Mouse (Mus musculus): ENCODE data around the gene Cpped1. TPM values are rescaled to one million over a fixed set of nuclear protein-coding genes. Genes with fewer than 3 reads are reported as not detected.

Cpped1 gene
- total and polyA plus RNA-seq, 2 experiments from 2014 or later = 33.6 to 53.5 TPM

DNA sequence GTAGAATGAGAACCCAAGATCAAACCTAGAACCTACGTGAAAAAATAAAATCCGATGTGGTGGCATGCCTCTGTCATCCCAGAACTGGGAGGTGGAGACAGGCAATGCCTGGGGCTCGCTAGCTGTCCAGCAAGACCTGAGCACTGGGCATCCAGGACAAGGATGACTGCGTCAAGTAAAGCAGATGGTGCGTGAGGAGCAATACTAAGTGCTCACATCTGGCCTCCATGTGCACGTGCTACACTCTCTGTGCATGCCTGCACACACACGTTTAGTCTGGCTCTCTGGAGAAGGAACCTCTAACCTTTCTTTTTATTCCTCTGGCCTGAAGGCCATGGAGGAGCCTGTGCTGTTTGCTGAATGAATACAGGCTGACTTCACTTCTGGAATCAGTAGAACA is 88.5 kb downstream of the Cpped1 start:
- 85% methylated on average over 7 of the region's 7 CpGs for WGBS

DNA sequence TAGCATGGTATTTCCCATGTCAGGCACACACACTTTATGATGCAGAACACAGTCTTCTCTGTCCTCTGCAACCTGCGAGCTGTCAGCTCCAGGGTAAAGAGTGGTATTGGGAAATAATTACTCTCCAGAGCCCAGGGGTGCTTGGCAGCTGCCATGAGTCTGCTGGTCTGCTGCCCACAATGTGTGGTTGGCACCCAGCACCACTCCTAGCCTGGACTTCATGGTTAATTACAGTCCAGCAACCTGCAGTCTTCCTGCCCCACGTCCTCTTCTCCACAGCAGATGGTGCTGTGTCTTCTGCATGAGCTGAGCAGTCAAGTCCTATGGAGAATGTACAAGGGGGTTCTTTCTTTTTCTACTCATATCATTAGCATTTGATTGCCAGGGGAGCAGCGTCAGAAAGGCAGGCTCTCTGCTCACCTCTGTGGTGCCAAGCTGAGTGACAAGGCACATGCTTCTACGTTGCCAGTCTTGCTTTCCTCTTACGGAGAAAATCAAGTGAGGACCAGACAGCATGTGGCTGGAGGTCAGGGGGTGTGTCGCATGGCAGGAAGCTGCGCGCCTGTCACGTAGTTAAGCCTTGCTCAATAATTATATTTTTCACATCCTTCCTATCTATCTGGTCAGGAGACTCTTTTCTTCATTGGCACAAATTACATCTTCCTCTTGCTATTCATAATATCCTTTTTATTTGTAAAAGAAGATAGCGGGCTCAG is 94.2 kb downstream of the Cpped1 start:
- no peak for TF ChIP-seq CTCF (IDR thresholded peaks at IDR 0.05; ENCODE audit: low read depth)
- no peak for TF ChIP-seq EP300 (IDR thresholded peaks at IDR 0.05; ENCODE audit: low read depth)
- Histone ChIP-seq H3K4me3 (ENCODE audit: low read depth, low read length) (no peak overlapping the region), H3K4me1 (ENCODE audit: control insufficient read depth, insufficient read depth) (no peaks in the 10 kb centered on the region), H3K9ac (replicated peaks; ENCODE audit: low read depth, low read length) (no peak overlapping the region), H3K4me2 (ENCODE audit: low read depth, low read length) (no peak overlapping the region), H3K27ac (ENCODE audit: low read depth) (no peak overlapping the region), H3K36me3 (replicated peaks; ENCODE audit: control insufficient read depth, insufficient read depth, low read length) (peaks cover 8% of the 10 kb centered on the region; the same call in 1 of the 2 replicates), H3K27me3 (ENCODE audit: control insufficient read depth, insufficient read depth, low read length) (no peaks in the 10 kb centered on the region), H3K9me3 (replicated peaks; ENCODE audit: control insufficient read depth, low read length) (no peaks in the 10 kb centered on the region)
- DNase-seq (ENCODE audit: low spot score) = no peak
- no peak for ATAC-seq (ENCODE audit: insufficient read depth, low read depth)
- 81% methylated on average over 10 of the region's 10 CpGs for WGBS

More for the DNA sequence above, 88.5 kb downstream of the Cpped1 start:
- H3K27ac ChIP-seq (ENCODE audit: low read depth) = no peak overlapping the region
- H3K9me3 ChIP-seq (replicated peaks; ENCODE audit: control insufficient read depth, low read length) = no peaks in the 10 kb centered on the region
- H3K9ac ChIP-seq (replicated peaks; ENCODE audit: low read depth, low read length) = no peak overlapping the region
- H3K4me3 ChIP-seq (ENCODE audit: low read depth, low read length) = no peak overlapping the region
- no peak overlapping the region for H3K4me2 ChIP-seq (ENCODE audit: low read depth, low read length)
- ATAC-seq (ENCODE audit: insufficient read depth, low read depth) (no peak), DNase-seq (ENCODE audit: low spot score) (no peak)
- no peaks in the 10 kb centered on the region for H3K4me1 ChIP-seq (ENCODE audit: control insufficient read depth, insufficient read depth)
- no peaks in the 10 kb centered on the region for H3K27me3 ChIP-seq (ENCODE audit: control insufficient read depth, insufficient read depth, low read length)
- no peak for TF ChIP-seq EP300 (IDR thresholded peaks at IDR 0.05; ENCODE audit: low read depth)
- no peak for TF ChIP-seq CTCF (IDR thresholded peaks at IDR 0.05; ENCODE audit: low read depth)
- H3K36me3 ChIP-seq (replicated peaks; ENCODE audit: control insufficient read depth, insufficient read depth, low read length) = peaks cover 10% of the 10 kb centered on the region; the same call in 1 of the 2 replicates

DNA sequence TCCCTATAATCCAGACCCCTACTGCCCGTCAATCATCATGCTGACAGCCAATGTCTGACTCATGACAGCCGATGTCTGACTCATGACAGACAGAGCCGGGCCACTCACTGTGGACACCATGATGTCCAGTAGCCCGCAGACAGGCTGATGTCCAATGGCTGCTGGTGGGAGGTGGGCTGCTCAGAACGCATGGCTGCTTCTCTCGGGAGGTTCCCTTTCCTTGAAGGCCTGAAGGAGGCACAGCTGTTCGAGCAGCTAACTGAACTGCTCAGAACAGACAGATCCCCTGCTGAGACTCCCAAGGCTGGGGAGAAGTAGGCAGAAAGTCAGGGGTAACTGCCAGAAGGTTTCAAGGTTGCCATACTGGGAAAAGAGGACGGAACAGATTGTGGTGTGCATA is 97.1 kb downstream of the Cpped1 start:
- H3K4me1 ChIP-seq (ENCODE audit: control insufficient read depth, insufficient read depth) = no peaks in the 10 kb centered on the region
- 78% methylated on average over 8 of the region's 8 CpGs for WGBS
- ATAC-seq (ENCODE audit: insufficient read depth, low read depth) (no peak), DNase-seq (ENCODE audit: low spot score) (no peak)
- no peak overlapping the region for H3K4me3 ChIP-seq (ENCODE audit: low read depth, low read length)
- peaks cover 10% of the 10 kb centered on the region; the same call in 1 of the 2 replicates for H3K36me3 ChIP-seq (replicated peaks; ENCODE audit: control insufficient read depth, insufficient read depth, low read length)
- no peak overlapping the region for H3K27ac ChIP-seq (ENCODE audit: low read depth)
- H3K9me3 ChIP-seq (replicated peaks; ENCODE audit: control insufficient read depth, low read length) = no peaks in the 10 kb centered on the region
- no peaks in the 10 kb centered on the region for H3K27me3 ChIP-seq (ENCODE audit: control insufficient read depth, insufficient read depth, low read length)
- no peak overlapping the region for H3K9ac ChIP-seq (replicated peaks; ENCODE audit: low read depth, low read length)
- no peak overlapping the region for H3K4me2 ChIP-seq (ENCODE audit: low read depth, low read length)
- TF ChIP-seq EP300 (IDR thresholded peaks at IDR 0.05; ENCODE audit: low read depth) = no peak
- no peak for TF ChIP-seq CTCF (IDR thresholded peaks at IDR 0.05; ENCODE audit: low read depth)

DNA sequence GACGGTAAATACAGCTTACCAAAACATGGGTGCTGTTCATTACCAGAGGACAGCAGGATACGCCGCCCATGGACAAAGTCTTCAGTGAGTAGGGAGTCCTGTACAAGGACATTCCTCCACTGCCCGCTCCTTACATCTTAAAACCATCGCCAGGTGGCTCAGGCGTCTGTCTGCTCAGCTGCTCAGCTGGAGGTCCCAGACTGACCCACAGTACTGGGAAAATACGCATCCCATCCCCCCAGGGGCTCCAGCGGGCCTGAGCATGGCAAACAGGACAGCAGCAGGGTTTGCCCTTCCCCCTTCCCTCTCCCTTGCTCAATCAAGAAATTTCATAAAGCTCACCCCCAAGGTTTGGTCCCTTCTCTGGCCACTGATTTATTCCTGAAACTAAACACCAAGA is 99.6 kb downstream of the Cpped1 start:
- H3K4me2 ChIP-seq (ENCODE audit: low read depth, low read length) = no peak overlapping the region
- 71% methylated on average over 8 of the region's 8 CpGs for WGBS
- H3K4me1 ChIP-seq (ENCODE audit: control insufficient read depth, insufficient read depth) = no peaks in the 10 kb centered on the region
- H3K27me3 ChIP-seq (ENCODE audit: control insufficient read depth, insufficient read depth, low read length) = no peaks in the 10 kb centered on the region
- no peaks in the 10 kb centered on the region for H3K9me3 ChIP-seq (replicated peaks; ENCODE audit: control insufficient read depth, low read length)
- TF ChIP-seq CTCF (IDR thresholded peaks at IDR 0.05; ENCODE audit: low read depth) = no peak
- no peak for TF ChIP-seq EP300 (IDR thresholded peaks at IDR 0.05; ENCODE audit: low read depth)
- ATAC-seq (ENCODE audit: insufficient read depth, low read depth) (no peak), DNase-seq (ENCODE audit: low spot score) (no peak)
- peaks cover 12% of the 10 kb centered on the region; the same call in 1 of the 2 replicates for H3K36me3 ChIP-seq (replicated peaks; ENCODE audit: control insufficient read depth, insufficient read depth, low read length)
- H3K4me3 ChIP-seq (ENCODE audit: low read depth, low read length) = no peak overlapping the region
- H3K27ac ChIP-seq (ENCODE audit: low read depth) = no peak overlapping the region
- no peak overlapping the region for H3K9ac ChIP-seq (replicated peaks; ENCODE audit: low read depth, low read length)

DNA sequence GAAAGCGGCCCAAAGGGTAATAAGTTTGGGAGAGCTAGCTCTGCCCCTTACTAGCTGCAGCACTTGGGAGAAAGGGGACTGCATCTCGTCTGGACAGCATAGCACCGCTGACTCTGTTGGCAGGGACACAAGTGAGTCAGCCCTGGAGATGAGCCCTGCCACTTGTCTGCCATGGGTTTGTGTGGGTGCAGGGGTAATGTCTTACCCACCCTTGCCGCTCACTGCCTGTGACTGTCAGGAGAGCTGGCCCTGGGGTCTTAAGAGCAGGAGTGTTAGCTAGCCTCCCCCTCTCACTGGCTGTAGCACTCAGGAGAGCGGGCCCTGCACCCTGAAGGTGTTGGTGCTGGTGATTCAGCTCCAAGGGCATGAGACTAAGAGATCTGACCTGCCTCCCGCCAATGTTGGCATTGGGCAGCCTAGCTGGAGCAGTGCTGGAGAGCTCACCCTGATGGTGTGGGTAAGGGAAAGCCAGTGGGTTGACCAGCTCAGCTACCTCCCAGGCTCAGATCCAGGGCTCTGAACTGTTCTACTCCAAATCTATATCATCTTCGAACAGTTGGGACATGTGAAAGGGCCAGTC is 107.2 kb downstream of the Cpped1 start:
- H3K4me3 ChIP-seq (ENCODE audit: low read depth, low read length) = no peak overlapping the region
- ATAC-seq (ENCODE audit: insufficient read depth, low read depth) = 0 out of 2 replicates have a peak, but pooled peaks have one; percentile 8
- 86% methylated on average over 7 of the region's 7 CpGs for WGBS
- H3K36me3 ChIP-seq (replicated peaks; ENCODE audit: control insufficient read depth, insufficient read depth, low read length) = peaks cover 25% of the 10 kb centered on the region; the same call in 1 of the 2 replicates
- no peak overlapping the region for H3K27ac ChIP-seq (ENCODE audit: low read depth)
- no peaks in the 10 kb centered on the region for H3K4me1 ChIP-seq (ENCODE audit: control insufficient read depth, insufficient read depth)
- H3K9ac ChIP-seq (replicated peaks; ENCODE audit: low read depth, low read length) = no peak overlapping the region
- no peaks in the 10 kb centered on the region for H3K27me3 ChIP-seq (ENCODE audit: control insufficient read depth, insufficient read depth, low read length)
- H3K4me2 ChIP-seq (ENCODE audit: low read depth, low read length) = no peak overlapping the region
- H3K9me3 ChIP-seq (replicated peaks; ENCODE audit: control insufficient read depth, low read length) = no peaks in the 10 kb centered on the region
- TF ChIP-seq CTCF (IDR thresholded peaks at IDR 0.05; ENCODE audit: low read depth) = no peak
- DNase-seq (ENCODE audit: low spot score) = no peak

All from heart, postnatal 0 days (tissue).